Mouse (Mus musculus): ENCODE measurements around the gene Sun5. TPM values are rescaled to one million over a fixed set of nuclear protein-coding genes. Genes with fewer than 3 reads are reported as not detected.

The Sun5 gene
- total and polyA plus RNA-seq, 3 experiments: 0.30 TPM; not detected in 2

- Histone ChIP-seq H3K9ac (ENCODE audit: insufficient read depth, low read depth) (no peak overlapping the region), H3K27me3 (replicated peaks) (peaks cover 97% of the 10 kb centered on the region), H3K4me1 (ENCODE audit: control insufficient read depth in 1 of 2, insufficient read depth in 2 of 2) (no peaks in the 10 kb centered on the region), H3K4me3 (replicated peaks in 1 of 3; ENCODE audit: low read depth in 2 of 3, low read length in 2 of 3, poor library complexity in 1 of 3) (no peak overlapping the region), H3K27ac (ENCODE audit: insufficient read depth, low read depth) (no peak overlapping the region), H3K9me3 (replicated peaks; ENCODE audit: low read length) (no peaks in the 10 kb centered on the region), H3K36me3 (replicated peaks in 1 of 2; ENCODE audit: control insufficient read depth in 1 of 2, insufficient read depth in 1 of 2, low read length in 1 of 2) (no peaks in the 10 kb centered on the region), H3K79me2 (replicated peaks; ENCODE audit: control insufficient read depth, extremely low read depth, insufficient read depth, poor library complexity, severe bottlenecking) (no peaks in the 10 kb centered on the region), H3K4me2 (ENCODE audit: insufficient read depth, low read depth, poor library complexity, severe bottlenecking) (no peak overlapping the region)
- dilution Hi-C loops (cut with MboI; ENCODE audit: extremely low pct_ligation_motif_present, extremely low pct_unique_long_range_greater_than_20kb, low sequenced_read_pairs) (no loop called here), in situ Hi-C loops (cut with MboI; ENCODE audit: low pct_ligation_motif_present, low pct_unique_long_range_greater_than_20kb, low sequenced_read_pairs) (no loop called here)
- no peak for DNase-seq (ENCODE audit: extremely low read depth)
- TF ChIP-seq MAZ (IDR thresholded peaks at IDR 0.05; ENCODE audit: low read depth, low read length) (no peak), MYC (IDR thresholded peaks at IDR 0.05; ENCODE audit: low read depth, low read length) (no peak), SMC3 (IDR thresholded peaks at IDR 0.05; ENCODE audit: low read depth, low read length) (no peak), IRF4 (IDR thresholded peaks at IDR 0.05; ENCODE audit: low read depth, low read length) (no peak), MXI1 (IDR thresholded peaks at IDR 0.05; ENCODE audit: low read depth, low read length) (no peak), KAT2A (IDR thresholded peaks at IDR 0.05; ENCODE audit: insufficient replicate concordance, low read length) (no peak), ETS1 (conservative IDR thresholded peaks at IDR 0.05; ENCODE audit: low read depth, low read length) (no peak), MAFK (IDR thresholded peaks at IDR 0.05; ENCODE audit: insufficient replicate concordance, low read length) (no peak), PAX5 (IDR thresholded peaks at IDR 0.05; ENCODE audit: low read length) (no peak), TBP (conservative IDR thresholded peaks at IDR 0.05; ENCODE audit: low read depth, low read length) (no peak)
Observed at GRCm38 (mm10) chr2:153899111-153899510, 28.2 kb upstream of the Sun5 start.

- no peak for DNase-seq (ENCODE audit: extremely low read depth)
- H3K9me3 ChIP-seq (replicated peaks; ENCODE audit: low read length): no peaks in the 10 kb centered on the region
- peaks cover 81% of the 10 kb centered on the region for H3K27me3 ChIP-seq (replicated peaks)
- no peaks in the 10 kb centered on the region for H3K36me3 ChIP-seq (replicated peaks in 1 of 2; ENCODE audit: control insufficient read depth in 1 of 2, insufficient read depth in 1 of 2, low read length in 1 of 2)
- no peaks in the 10 kb centered on the region for H3K79me2 ChIP-seq (replicated peaks; ENCODE audit: control insufficient read depth, extremely low read depth, insufficient read depth, poor library complexity, severe bottlenecking)
- H3K27ac ChIP-seq (ENCODE audit: insufficient read depth, low read depth): no peak within 1 kb of the TSS
- dilution Hi-C loops (cut with MboI; ENCODE audit: extremely low pct_ligation_motif_present, extremely low pct_unique_long_range_greater_than_20kb, low sequenced_read_pairs): no loop called here
- TF ChIP-seq ELF1 (IDR thresholded peaks at IDR 0.05; ENCODE audit: low read depth, low read length) (no peak), RAD21 (IDR thresholded peaks at IDR 0.05; ENCODE audit: low read depth, low read length) (no peak), TCF12 (IDR thresholded peaks at IDR 0.05; ENCODE audit: low read depth, low read length) (no peak), CHD1 (IDR thresholded peaks at IDR 0.05; ENCODE audit: low read depth, low read length) (no peak), ZC3H11A (IDR thresholded peaks at IDR 0.05; ENCODE audit: low read depth, low read length) (no peak), MYC (IDR thresholded peaks at IDR 0.05; ENCODE audit: low read depth, low read length) (no peak), POLR2A (IDR thresholded peaks at IDR 0.05; ENCODE audit: low read depth, low read length) (no peak), POLR2AphosphoS2 (IDR thresholded peaks at IDR 0.05; ENCODE audit: low read depth, low read length) (no peak), TBP (conservative IDR thresholded peaks at IDR 0.05; ENCODE audit: low read depth, low read length) (no peak), MAX (IDR thresholded peaks at IDR 0.05; ENCODE audit: low read length) (no peak), NELFE (IDR thresholded peaks at IDR 0.05; ENCODE audit: low read depth, low read length) (no peak), MEF2A (IDR thresholded peaks at IDR 0.05; ENCODE audit: borderline replicate concordance, low read depth, low read length) (no peak), E2F4 (IDR thresholded peaks at IDR 0.05; ENCODE audit: insufficient replicate concordance, low read depth, low read length) (no peak), MAZ (IDR thresholded peaks at IDR 0.05; ENCODE audit: low read depth, low read length) (no peak), JUND (conservative IDR thresholded peaks at IDR 0.05; ENCODE audit: low read depth, low read length) (no peak), ZNF384 (IDR thresholded peaks at IDR 0.05; ENCODE audit: low read depth, low read length) (no peak), ETS1 (conservative IDR thresholded peaks at IDR 0.05; ENCODE audit: low read depth, low read length) (no peak)
- H3K4me2 ChIP-seq (ENCODE audit: insufficient read depth, low read depth, poor library complexity, severe bottlenecking): no peak within 1 kb of the TSS
- in situ Hi-C loops (cut with MboI; ENCODE audit: low pct_ligation_motif_present, low pct_unique_long_range_greater_than_20kb, low sequenced_read_pairs): no loop called here
- H3K9ac ChIP-seq (ENCODE audit: insufficient read depth, low read depth): no peak within 1 kb of the TSS
- no peaks in the 10 kb centered on the region for H3K4me1 ChIP-seq (ENCODE audit: control insufficient read depth in 1 of 2, insufficient read depth in 2 of 2)
- H3K4me3 ChIP-seq (replicated peaks in 1 of 3; ENCODE audit: low read depth in 2 of 3, low read length in 2 of 3, poor library complexity in 1 of 3): no peak within 1 kb of the TSS
Observed at GRCm38 (mm10) chr2:153874745-153875144, 3.9 kb upstream of the Sun5 start, which contains the start of gene Bpifb2. TSS of gene Bpifb2 (plus strand) at chr2:153875045.
